Mouse (Mus musculus) embryonic facial prominence, embryonic 13.5 days (tissue): ENCODE measurements around the gene Svbp. TPM values are rescaled to one million over a fixed set of nuclear protein-coding genes. Genes with fewer than 3 reads are reported as not detected.

Experiments
- ATAC-seq: fragments of 200-750 bp; cut with Nextera tagmentation; 2 replicates; pipeline ENCODE4 v1.8.0; 2017; ENCODE audit warnings: low read depth; ENCODE audit not compliant: insufficient number of reproducible peaks, insufficient read depth, low FRiP score, low TSS enrichment
- H3K27ac ChIP-seq: fragments of 300-500 bp; sonication (generic); 2 replicates; pipeline ENCODE4 v1.5.1; 2015; ENCODE audit warnings: moderate library complexity, mild to moderate bottlenecking, inconsistent platforms
- H3K27me3 ChIP-seq: fragments of 300-500 bp; sonication (generic); 2 replicates; pipeline ENCODE4 v1.6.1; 2015; ENCODE audit warnings: mild to moderate bottlenecking, inconsistent platforms
- H3K36me3 ChIP-seq: fragments of 300-500 bp; sonication (generic); 2 replicates; pipeline ENCODE4 v1.6.1; 2015; ENCODE audit warnings: mild to moderate bottlenecking, inconsistent platforms
- H3K4me1 ChIP-seq: fragments of 300-500 bp; sonication (generic); 2 replicates; pipeline ENCODE4 v1.6.1; 2015; ENCODE audit warnings: inconsistent platforms
- H3K4me2 ChIP-seq: fragments of 300-500 bp; sonication (generic); 2 replicates; pipeline ENCODE4 v1.6.1; 2015; ENCODE audit warnings: moderate library complexity, mild to moderate bottlenecking, inconsistent platforms
- H3K4me3 ChIP-seq: fragments of 300-500 bp; sonication (generic); 2 replicates; pipeline ENCODE4 v1.5.1; 2015; ENCODE audit warnings: mild to moderate bottlenecking, inconsistent platforms
- H3K9ac ChIP-seq: fragments of 300-500 bp; sonication (generic); 2 replicates; pipeline ENCODE4 v1.6.1; 2015; ENCODE audit warnings: mild to moderate bottlenecking, inconsistent platforms
- H3K9me3 ChIP-seq: fragments of 300-500 bp; sonication (generic); 2 replicates; pipeline ENCODE4 v1.6.1; 2016; ENCODE audit warnings: inconsistent platforms
- WGBS: fragments of 180-500 bp; shearing (Covaris S2); methylation state at CpG from one replicate; pipeline ENCODE4 v1.1.7; 2015; ENCODE audit warnings: mixed read lengths; 5-methylcytosine and 5-hydroxymethylcytosine counted together
- polyA plus RNA-seq: library from polyadenylated mRNA; unstranded; fragments of >200 nt; fragmentation: Nextera tagmentation; extraction: Ambion mirVana; gene quantifications from 2 replicates; pipeline ENCODE4 v1.2.1, GENCODE M21; 2015

Gene Svbp
- polyA plus RNA-seq, 1 experiment from 2014 or later, result 212 TPM

DNA sequence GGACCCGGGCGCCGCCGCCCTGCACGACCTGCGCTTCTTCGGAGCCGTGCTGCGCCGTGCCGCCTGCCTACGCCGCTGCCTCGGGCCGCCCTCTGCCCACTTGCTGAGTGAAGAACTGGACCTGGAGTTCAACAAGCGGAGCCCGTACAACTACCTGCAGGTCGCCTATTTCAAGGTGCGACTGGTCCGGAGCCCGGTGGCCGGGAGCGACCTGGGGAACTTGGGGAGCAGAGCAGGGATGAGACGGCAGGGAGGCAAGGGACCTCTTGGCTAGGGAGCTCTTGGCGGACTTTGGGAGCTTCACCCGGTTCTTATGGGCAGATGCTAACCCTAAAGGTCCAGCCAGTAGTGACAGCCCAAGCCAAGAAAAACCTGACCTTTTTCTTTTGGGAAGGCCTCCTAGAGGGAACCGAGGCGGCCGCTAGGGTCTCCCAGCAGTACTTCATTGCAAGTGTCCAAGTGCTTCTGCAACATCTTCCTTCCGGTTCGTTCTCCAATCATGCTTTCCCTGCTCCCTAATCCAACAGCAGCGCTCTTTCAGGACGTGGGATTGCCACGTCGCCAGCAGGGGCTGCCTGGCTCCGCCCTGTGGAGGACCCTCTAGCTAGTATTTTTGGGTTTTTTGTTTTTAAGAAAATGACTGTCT is 38.3 kb downstream of the Svbp start:
- H3K4me2 ChIP-seq, result peak overlapping the region; percentile 77
- peak overlapping the region; percentile 95 for H3K4me3 ChIP-seq
- H3K4me1 ChIP-seq, result peaks cover 13% of the 10 kb centered on the region
- peak overlapping the region; percentile 88 for H3K9ac ChIP-seq
- H3K27ac ChIP-seq, result peak overlapping the region; percentile 83
- peaks cover 37% of the 10 kb centered on the region for H3K36me3 ChIP-seq
- no peak; the same call in 1 of the 2 replicates for ATAC-seq
- under 1% methylated on average over 36 of the region's 36 CpGs for WGBS
- no peaks in the 10 kb centered on the region for H3K27me3 ChIP-seq
- no peaks in the 10 kb centered on the region for H3K9me3 ChIP-seq

DNA sequence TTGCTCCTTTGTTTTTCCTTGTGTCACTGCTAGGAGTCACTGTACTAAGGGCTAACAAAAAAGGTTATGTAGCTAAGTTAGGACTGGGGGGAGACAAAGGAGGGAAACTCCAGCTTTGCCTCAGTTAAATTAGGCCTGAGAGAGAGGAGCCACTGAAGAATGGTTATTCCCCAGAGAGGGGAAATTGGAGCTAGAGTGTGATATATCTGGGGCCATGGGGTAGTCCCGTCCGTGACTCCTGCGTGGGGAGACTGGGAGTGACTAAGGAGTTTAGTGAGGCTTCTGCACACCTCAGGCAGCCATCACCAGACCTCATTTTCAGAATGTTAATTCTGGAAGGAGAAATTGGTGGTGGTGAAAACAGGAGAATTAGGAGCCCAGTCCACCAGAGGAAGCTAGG is 39.2 kb downstream of the Svbp start:
- H3K27ac ChIP-seq, result peak overlapping the region; percentile 83
- H3K27me3 ChIP-seq, result no peaks in the 10 kb centered on the region
- no peaks in the 10 kb centered on the region for H3K9me3 ChIP-seq
- peak overlapping the region; percentile 77 for H3K4me2 ChIP-seq
- ATAC-seq, result no peak
- peak overlapping the region; percentile 88 for H3K9ac ChIP-seq
- peak overlapping the region; percentile 95 for H3K4me3 ChIP-seq
- WGBS, result 72% methylated on average over 3 of the region's 3 CpGs
- H3K4me1 ChIP-seq, result peaks cover 17% of the 10 kb centered on the region
- H3K36me3 ChIP-seq, result peaks cover 38% of the 10 kb centered on the region

DNA sequence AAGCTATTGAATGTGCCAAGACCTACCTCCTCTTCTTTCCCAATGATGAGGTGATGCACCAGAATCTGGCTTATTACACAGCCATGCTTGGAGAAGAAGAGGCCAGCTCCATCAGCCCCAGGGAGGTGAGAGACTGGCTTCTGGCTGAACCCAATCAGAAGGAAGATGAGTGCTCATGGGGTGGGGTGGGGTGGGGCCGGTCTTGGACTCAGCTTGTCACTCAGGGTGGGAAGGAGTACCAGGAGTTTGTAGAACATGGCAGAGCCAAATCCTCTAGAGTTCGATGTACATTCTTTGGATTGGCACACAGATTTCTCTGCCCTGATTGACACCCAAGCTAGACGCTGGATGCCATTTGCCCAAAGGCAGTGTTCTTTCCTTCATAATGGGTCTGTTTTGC is 43.6 kb downstream of the Svbp start:
- no peak overlapping the region for H3K4me3 ChIP-seq
- peaks cover 67% of the 10 kb centered on the region for H3K36me3 ChIP-seq
- H3K4me1 ChIP-seq, result peaks cover 11% of the 10 kb centered on the region
- ATAC-seq, result no peak
- no peak overlapping the region for H3K4me2 ChIP-seq
- H3K27me3 ChIP-seq, result no peaks in the 10 kb centered on the region
- peak overlapping the region; percentile 82; the same call in 1 of the 2 replicates for H3K27ac ChIP-seq
- H3K9ac ChIP-seq, result no peak overlapping the region
- 61% methylated on average over 3 of the region's 3 CpGs for WGBS
- H3K9me3 ChIP-seq, result no peaks in the 10 kb centered on the region

DNA sequence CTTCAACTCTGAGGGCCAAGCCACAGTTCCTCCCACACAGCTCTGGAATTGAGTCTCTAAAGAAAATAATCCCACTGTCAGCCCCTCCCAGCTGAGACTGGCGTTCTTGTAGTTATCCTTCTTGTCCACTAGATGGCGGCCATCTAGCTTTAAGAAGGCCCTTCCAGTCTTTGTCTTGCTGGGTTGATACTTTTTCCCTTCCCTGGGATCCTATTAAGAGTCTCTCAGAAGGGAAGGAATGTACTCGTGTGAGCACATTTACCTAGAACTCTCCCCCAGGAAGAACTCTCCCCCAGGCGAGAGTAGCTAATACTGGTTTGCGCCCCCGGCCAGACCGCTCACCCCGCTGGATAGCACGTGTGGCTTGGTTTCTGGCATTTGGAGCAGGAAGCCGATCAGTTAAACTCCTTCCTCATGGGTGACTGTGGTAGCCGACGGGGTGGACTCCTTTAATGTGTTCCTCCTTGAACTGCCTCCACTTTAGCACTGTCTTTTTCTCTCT is 44.1 kb downstream of the Svbp start:
- WGBS, result 37% methylated on average over 12 of the region's 12 CpGs

DNA sequence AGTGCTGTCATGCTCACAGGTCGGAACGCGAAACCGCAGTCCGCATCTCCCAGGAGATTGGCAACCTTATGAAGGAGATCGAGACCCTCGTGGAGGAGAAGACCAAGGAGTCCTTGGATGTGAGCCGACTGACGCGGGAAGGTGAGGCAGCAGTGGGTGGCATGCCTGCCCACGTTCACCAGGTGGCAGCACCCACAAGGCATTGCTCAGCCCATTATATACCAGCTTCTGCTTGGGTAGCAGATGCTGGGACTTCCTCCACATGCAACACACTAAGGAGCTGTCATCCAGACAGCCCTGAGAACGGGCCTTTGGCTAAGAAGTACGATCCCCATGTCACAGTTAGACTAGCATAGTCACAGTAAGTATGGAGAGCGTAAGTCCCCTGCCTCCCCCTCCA is 46.6 kb downstream of the Svbp start:
- H3K9ac ChIP-seq, result no peak overlapping the region
- peaks cover 4% of the 10 kb centered on the region for H3K4me1 ChIP-seq
- H3K4me2 ChIP-seq, result no peak overlapping the region
- H3K27ac ChIP-seq, result no peak overlapping the region
- H3K36me3 ChIP-seq, result peaks cover 87% of the 10 kb centered on the region
- ATAC-seq, result no peak
- H3K9me3 ChIP-seq, result no peaks in the 10 kb centered on the region
- H3K27me3 ChIP-seq, result no peaks in the 10 kb centered on the region
- WGBS, result 91% methylated on average over 14 of the region's 14 CpGs
- H3K4me3 ChIP-seq, result no peak overlapping the region

More for the DNA sequence above, 44.1 kb downstream of the Svbp start:
- Histone ChIP-seq H3K9me3 (no peaks in the 10 kb centered on the region), H3K4me3 (no peak overlapping the region), H3K27me3 (no peaks in the 10 kb centered on the region), H3K4me1 (peaks cover 9% of the 10 kb centered on the region), H3K9ac (peak overlapping the region; percentile 58; the same call in 1 of the 2 replicates), H3K4me2 (peak overlapping the region; percentile 20; the same call in 1 of the 2 replicates), H3K36me3 (peaks cover 72% of the 10 kb centered on the region), H3K27ac (peak overlapping the region; percentile 82)
- ATAC-seq, result peak; percentile 26

DNA sequence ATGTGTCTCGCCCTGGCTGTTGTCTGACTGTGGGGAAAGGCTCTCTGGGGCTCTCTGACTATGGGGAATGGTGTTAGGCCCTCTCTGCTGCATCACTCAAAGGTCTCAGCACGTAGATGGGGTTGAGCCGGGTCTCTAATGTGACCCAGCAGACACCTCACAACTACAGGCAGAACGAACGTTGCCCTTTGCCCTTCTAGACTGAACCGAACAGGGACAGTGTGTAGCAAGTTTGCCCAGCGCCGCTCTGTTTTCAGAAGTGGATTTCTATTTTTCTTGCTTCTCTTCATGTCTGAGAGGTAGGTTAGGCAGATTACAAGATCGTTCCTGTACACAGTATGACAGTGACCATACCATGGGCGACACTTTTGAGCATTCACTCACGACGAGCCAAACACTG is 47.5 kb downstream of the Svbp start:
- no peaks in the 10 kb centered on the region for H3K9me3 ChIP-seq
- H3K4me3 ChIP-seq, result no peak overlapping the region
- WGBS, result 93% methylated on average over 12 of the region's 12 CpGs
- no peaks in the 10 kb centered on the region for H3K27me3 ChIP-seq
- H3K36me3 ChIP-seq, result peaks cover 86% of the 10 kb centered on the region
- H3K27ac ChIP-seq, result no peak overlapping the region
- H3K4me1 ChIP-seq, result peaks cover 13% of the 10 kb centered on the region
- H3K9ac ChIP-seq, result no peak overlapping the region
- H3K4me2 ChIP-seq, result no peak overlapping the region
- no peak for ATAC-seq

DNA sequence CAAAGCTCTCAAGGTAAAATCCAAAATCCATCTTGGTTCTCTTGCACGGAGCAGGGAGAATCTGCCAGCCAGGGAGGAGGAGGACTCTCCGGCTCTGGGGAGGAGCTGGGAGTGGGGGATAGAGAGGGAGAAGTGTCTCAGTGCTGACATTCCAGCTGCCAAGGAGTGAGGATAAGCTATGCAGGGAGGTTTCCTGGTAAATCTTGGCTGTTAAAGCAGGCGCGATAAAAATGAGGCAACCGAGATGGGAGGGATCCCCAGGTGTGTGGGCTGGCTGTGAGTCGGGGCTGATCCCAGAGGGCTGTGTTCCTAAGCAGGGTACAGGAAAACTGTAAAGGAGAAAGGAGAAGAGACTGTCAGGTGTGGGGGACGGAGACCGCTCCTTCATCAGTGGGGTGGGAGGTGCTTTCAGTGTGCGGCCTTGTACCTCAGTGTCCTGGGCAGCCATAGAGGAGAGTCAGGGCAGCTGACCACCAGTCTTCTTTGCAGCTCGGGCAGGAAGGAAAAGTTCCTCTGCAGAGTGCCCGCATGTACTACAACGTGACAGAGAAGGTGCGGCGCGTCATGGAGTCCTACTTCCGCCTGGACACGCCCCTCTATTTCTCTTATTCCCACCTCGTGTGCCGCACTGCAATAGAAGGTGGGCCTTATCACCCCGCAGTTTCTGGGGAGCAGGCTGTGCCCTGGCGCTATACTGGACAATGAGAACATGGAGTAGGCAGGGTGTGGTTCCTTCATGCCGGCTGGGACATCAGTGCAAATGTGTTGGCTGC is 49.5 kb downstream of the Svbp start:
- Histone ChIP-seq H3K27ac (no peak overlapping the region), H3K4me3 (no peak overlapping the region), H3K36me3 (peaks cover 85% of the 10 kb centered on the region), H3K4me2 (no peak overlapping the region), H3K27me3 (no peaks in the 10 kb centered on the region), H3K9ac (no peak overlapping the region), H3K4me1 (peaks cover 18% of the 10 kb centered on the region), H3K9me3 (no peaks in the 10 kb centered on the region)
- no peak for ATAC-seq
- 84% methylated on average over 22 of the region's 22 CpGs for WGBS

DNA sequence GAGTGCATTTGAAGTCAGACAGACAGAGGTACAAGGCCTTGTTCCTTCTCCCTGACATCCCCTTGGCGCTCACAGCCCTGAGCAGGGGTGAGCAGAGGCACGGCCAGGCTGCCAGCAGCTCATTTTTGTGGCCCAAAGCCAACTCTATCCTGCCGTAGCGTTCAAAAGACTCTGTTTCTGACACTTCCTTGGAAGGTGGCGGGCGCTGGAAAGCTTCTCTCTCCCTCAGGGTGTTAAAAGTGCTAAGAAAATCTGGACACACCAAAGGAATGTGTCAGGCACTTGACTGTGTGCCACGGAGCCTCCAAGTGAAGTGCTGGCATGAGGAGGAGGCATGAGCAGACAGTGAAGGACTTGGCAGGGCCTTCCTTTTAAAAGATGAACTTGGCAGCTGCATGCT is 50.5 kb downstream of the Svbp start:
- H3K36me3 ChIP-seq, result peaks cover 79% of the 10 kb centered on the region
- H3K4me3 ChIP-seq, result no peak overlapping the region
- peaks cover 18% of the 10 kb centered on the region for H3K4me1 ChIP-seq
- ATAC-seq, result no peak
- H3K9ac ChIP-seq, result no peak overlapping the region
- no peaks in the 10 kb centered on the region for H3K27me3 ChIP-seq
- WGBS, result 80% methylated on average over 7 of the region's 7 CpGs
- no peaks in the 10 kb centered on the region for H3K9me3 ChIP-seq
- H3K27ac ChIP-seq, result no peak overlapping the region
- H3K4me2 ChIP-seq, result no peak overlapping the region

DNA sequence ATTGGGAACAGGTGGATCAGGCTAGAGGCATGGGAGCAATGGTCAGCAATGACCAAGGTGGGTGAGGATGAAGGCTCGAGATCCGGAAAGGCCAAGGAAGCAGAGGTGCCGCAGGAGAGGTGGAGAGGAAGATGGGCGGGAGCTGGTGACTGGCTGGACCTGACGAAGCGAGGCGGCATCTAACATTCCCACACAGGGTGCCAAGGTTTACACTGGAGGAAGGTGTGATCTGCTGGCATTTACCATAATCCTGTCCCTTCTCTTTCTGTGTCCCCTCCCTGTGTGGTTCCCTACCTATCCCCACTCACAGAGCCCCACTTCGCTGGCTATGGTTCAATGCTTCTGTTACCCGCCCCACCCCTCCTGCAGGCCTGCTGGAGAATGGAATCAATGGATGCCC is 50.9 kb downstream of the Svbp start:
- Histone ChIP-seq H3K27ac (no peak overlapping the region), H3K4me1 (peaks cover 18% of the 10 kb centered on the region), H3K27me3 (no peaks in the 10 kb centered on the region), H3K9me3 (no peaks in the 10 kb centered on the region), H3K4me3 (no peak overlapping the region), H3K36me3 (peaks cover 75% of the 10 kb centered on the region), H3K9ac (no peak overlapping the region), H3K4me2 (no peak overlapping the region)
- 88% methylated on average over 9 of the region's 9 CpGs for WGBS
- no peak for ATAC-seq

DNA sequence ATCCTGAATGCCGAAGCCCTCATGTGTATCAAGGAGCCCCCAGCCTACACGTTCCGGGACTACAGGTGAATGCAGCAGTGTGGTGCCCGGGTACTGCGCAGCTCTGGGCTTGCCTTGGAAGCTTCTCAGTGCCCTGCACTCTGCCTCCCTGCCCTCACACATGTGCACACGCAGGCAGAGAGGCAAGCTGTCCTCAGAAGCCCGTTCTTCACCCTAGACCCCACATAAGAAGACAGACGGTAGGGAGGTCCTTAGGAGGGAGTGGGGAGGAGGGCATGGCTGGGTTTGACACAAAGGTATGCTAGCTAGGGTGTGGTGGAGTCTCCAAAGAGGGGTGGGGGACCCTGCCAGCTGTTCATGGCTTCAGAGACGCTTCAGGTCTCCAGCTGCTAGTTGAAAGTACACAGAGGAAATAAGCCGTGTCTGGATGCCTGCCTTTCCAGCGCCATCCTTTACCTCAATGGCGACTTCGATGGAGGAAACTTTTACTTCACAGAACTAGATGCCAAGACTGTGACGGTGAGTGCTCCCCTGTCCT is 51.7 kb downstream of the Svbp start:
- Histone ChIP-seq H3K27ac (no peak overlapping the region), H3K4me3 (no peak overlapping the region), H3K9me3 (no peaks in the 10 kb centered on the region), H3K4me2 (no peak overlapping the region), H3K36me3 (peaks cover 67% of the 10 kb centered on the region), H3K27me3 (no peaks in the 10 kb centered on the region), H3K9ac (peak overlapping the region; percentile 51; the same call in 1 of the 2 replicates), H3K4me1 (peaks cover 18% of the 10 kb centered on the region)
- 70% methylated on average over 14 of the region's 14 CpGs for WGBS
- no peak for ATAC-seq

DNA sequence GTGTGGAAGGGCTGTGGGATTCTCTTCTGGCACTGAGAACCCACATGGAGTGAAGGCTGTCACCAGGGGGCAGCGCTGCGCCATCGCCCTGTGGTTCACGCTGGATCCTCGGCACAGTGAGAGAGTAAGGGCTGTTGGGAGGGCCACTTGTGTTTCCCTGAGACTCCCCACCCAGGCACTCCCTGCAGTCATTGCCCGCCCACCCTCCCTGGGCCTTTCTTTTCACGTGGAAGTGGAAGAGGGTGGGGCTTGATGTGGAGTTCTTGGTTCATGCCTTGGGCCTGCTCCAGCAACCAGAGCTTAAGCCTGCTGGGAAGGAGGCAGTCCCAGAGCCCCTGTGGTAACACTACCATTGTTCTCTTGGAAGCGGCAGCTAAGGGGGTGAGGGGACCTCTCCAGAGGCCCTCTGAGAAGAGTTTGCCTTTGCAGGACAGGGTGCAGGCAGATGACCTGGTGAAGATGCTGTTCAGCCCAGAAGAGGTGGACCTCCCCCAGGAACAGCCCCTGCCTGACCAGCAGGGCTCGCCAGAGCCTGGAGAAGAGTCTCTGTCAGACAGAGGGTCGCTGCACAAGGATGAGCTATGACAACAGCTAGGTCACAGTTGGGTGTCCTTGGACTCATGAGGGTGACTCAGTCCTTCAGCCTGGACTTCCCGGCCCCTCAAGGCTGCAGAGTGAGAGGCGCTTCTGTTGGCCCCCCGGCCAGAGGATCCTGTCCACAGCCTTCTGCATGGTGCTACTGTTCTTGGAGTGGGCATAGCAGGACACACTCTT is 52.5 kb downstream of the Svbp start:
- Histone ChIP-seq H3K36me3 (peaks cover 58% of the 10 kb centered on the region), H3K27me3 (no peaks in the 10 kb centered on the region), H3K4me3 (no peak overlapping the region), H3K27ac (peak overlapping the region; percentile 60; the same call in 1 of the 2 replicates), H3K4me1 (peaks cover 18% of the 10 kb centered on the region), H3K9ac (0 out of 2 replicates have a peak overlapping the region, but pooled peaks have one; percentile 32), H3K9me3 (no peaks in the 10 kb centered on the region), H3K4me2 (no peak overlapping the region)
- ATAC-seq, result peak; percentile 35; the same call in 1 of the 2 replicates
- WGBS, result 30% methylated on average over 13 of the region's 13 CpGs
